Mouse (Mus musculus) adrenal gland, adult (tissue): ENCODE results near the gene Ttc22.
A peak's percentile ranks its signal among the peaks of the same experiment; 100 is the strongest.

Experiments used
- DNase-seq, 2 experiments: peaks; one replicate each; pipeline ENCODE4 v3.0.0; 2022 to 2023; ENCODE audit warnings: low spot score in 1 of 2; ENCODE audit not compliant: inconsistent age in 2 of 2

Ttc22 gene

DNA sequence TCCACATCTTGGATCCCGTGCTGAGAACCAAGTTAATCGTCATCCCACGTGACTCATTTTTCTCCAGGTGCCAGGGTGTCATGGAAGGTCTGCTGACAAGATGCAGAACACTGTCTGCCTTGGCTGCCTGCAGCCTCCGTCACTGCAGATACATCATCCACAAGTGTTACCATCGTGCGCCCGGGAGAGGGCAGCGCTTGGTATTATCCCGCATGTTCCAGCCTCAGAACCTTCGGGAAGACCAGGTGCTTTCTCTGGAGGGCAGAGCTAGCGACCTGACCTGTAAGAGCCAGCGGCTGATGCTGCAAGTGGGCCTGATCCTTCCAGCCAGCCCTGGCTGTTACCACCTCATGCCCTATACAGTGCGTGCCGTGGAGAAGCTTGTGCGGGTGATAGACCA lies 30.8 kb downstream of the Ttc22 start:
- DNase-seq = no peak

GRCm38 (mm10) chr4:106655681-106656080 lies 33.4 kb downstream of the Ttc22 start:
- DNase-seq = no peak

- DNase-seq = no peak
These were observed 41.8 kb downstream of the Ttc22 start for GRCm38 (mm10) chr4:106663956-106664470.

- no peak for DNase-seq
These were observed 42.5 kb downstream of the Ttc22 start for GRCm38 (mm10) chr4:106664697-106665096.

GRCm38 (mm10) chr4:106665269-106665668 lies 43.0 kb downstream of the Ttc22 start:
- no peak for DNase-seq

DNA sequence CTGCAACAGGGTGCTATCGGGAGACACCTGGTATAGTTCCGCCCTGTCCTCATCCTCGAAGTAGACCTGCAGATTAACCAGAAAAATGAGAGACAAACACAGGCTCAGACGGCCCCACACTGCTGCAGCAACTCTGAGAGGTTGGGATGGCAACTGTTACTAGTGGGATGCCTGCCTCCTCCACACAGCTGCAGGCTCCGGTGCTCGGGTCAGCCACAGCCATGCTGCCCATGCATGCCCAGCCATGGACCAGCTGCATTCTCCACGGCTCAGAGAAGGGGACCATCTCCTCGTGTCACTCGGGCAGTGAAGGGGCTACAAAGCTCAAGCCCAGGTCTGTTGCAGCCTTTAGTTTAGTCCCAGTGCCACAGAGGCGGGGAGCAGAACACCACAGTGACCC lies 43.4 kb downstream of the Ttc22 start:
- no peak for DNase-seq

GRCm38 (mm10) chr4:106666546-106666945 lies 44.3 kb downstream of the Ttc22 start:
- no peak for DNase-seq

- no peak for DNase-seq
These were observed 54.5 kb downstream of the Ttc22 start for GRCm38 (mm10) chr4:106676749-106677148.

- DNase-seq = peak; percentile 90 to 96
These were observed 56.3 kb downstream of the Ttc22 start, which contains the start of gene Ttc4 for GRCm38 (mm10) chr4:106678442-106679118. Ttc4 (minus strand) TSS chr4:106678944.

DNA sequence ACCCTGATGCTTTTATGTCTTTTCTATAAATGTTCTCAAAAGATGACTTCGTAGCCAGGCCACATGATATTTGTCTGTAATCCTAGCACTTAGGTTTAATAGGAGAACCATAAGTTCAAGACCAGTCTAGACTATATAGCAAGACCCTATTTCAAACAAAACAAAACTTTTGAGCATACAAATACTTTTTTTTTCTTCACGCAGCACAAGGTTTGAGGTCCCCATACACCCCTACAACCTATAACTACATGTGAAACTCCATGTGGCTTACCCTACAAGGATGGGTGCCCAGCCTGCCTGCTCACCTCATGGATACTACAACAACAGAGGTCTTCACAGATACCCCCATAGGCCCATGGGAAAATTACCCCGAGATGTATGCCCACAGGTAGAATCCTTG lies 56.9 kb downstream of the Ttc22 start:
- DNase-seq = no peak

DNA sequence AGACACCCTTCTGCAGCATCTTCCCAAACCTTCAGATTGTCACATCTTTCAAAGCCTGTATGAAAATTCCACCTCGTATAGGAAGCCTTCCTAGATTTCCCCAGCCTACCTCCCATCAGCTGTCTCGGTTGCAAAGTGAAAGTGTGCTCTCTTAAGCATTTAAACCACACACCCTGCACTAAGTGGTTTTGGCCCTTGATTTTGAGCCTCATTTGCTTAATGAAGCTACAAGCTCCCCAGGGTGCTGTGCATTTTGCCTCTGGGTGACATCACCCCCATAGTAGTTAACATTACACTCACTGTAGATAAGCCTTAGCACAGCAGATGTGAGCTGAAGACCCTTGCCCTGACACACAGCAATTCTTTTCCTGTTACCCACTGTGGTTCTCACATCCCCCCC lies 58.7 kb downstream of the Ttc22 start:
- DNase-seq = no peak

DNA sequence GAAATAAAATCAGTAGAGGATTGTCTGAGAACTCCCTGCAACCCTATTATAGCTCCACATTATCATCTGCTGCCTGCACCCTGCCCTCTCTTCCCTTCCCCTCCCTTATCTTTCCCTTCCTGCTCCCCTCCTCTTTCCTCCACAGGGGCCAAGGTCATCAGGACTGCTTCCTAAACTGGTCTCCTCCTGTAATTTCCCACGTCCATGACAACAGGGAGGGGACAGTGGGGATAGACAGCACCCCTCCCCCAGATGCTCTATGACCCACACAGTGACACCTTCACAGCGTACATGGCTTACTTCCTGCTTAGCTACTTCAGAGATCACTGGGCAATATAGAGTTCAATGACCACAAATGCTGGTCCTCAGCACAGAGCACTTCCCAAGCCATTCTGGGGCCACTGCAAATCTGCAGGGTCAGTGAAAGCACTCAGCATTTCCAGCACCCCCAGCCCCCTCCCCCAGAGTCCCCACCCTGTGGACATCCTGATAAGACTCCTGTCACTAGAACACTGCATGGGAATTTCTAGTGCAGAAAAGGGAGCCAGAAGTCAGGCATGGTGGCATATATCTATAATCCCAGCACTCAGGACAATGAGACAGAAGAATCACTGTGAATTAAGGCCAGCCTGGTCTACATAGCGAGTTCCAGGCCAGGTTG lies 66.5 kb downstream of the Ttc22 start:
- DNase-seq = no peak
